Mouse (Mus musculus): ENCODE measurements around the gene Rbfox3.

GRCm38 (mm10) chr11:118738323-118738722 lies 173.1 kb downstream of the Rbfox3 start:
- TF ChIP-seq POLR2A (IDR thresholded peaks at IDR 0.05; ENCODE audit: borderline replicate concordance, insufficient read depth, low read length) (no peak), CTCF (IDR thresholded peaks at IDR 0.05; ENCODE audit: borderline replicate concordance, insufficient read depth, low read depth, low read length) (peak; percentile 56)
